In genomic region chr7:105458546-105458945, GRCm38 (mm10) we compare ENCODE assay signal across 30 mouse cellular contexts. TPM values are rescaled to one million over a fixed set of nuclear protein-coding genes. Genes with fewer than 3 reads are reported as not detected.
"Had no signal": no experiment of that assay in that cellular context is flagged by ENCODE, and none has a peak within 500 bp of the region (broad histone marks: within the 10 kb centered on the region; RNA-seq: fewer than 3 reads in every experiment).

No protein-coding gene starts in this region.

- DNase-seq: gastrocnemius, postnatal 14 days; gastrocnemius, postnatal 36 days; heart, adult 11 months; heart, adult 2 months; heart, postnatal 14 days; heart, postnatal 36 days; kidney, adult 11 months; kidney, adult 2 months; kidney, adult 9 months; kidney, postnatal 14 days; kidney, postnatal 36 days; layer of hippocampus, adult 9-11 months; layer of hippocampus, postnatal 36 days; left cerebral cortex, postnatal 4 days had no signal

- H3K4me3 ChIP-seq: heart, adult 2 months; heart, embryonic 13.5 days; heart, embryonic 15.5 days; hindbrain, embryonic 13.5 days; hindbrain, embryonic 15.5 days; kidney, embryonic 15.5 days; limb, embryonic 13.5 days; limb, embryonic 15.5 days; liver, embryonic 12.5 days had no signal

- H3K4me1 ChIP-seq: heart, embryonic 13.5 days; heart, embryonic 15.5 days; hindbrain, embryonic 13.5 days; hindbrain, embryonic 15.5 days; kidney, embryonic 15.5 days; limb, embryonic 13.5 days; limb, embryonic 15.5 days; liver, embryonic 12.5 days had no signal

- H3K27ac ChIP-seq: heart, adult 2 months; heart, embryonic 13.5 days; heart, embryonic 15.5 days; hindbrain, embryonic 13.5 days; hindbrain, embryonic 15.5 days; hindbrain, postnatal 0 days; kidney, embryonic 15.5 days; kidney, postnatal 0 days; limb, embryonic 13.5 days; limb, embryonic 15.5 days; liver, embryonic 12.5 days had no signal

RNA-seq across cellular contexts. Expression of gene Cckbr, which starts 33.0 kb away (rescaled TPM):
- polyA plus RNA-seq: heart, adult 2 months; heart, embryonic 15.5 days; heart, postnatal 0 days; large intestine, adult 2 months; limb, embryonic 11.5 days; limb, embryonic 15.5 days; liver, adult 2 months; liver, embryonic 12.5 days had no signal

RNA-seq across cellular contexts. Expression of gene Cnga4, which starts 54.2 kb away (rescaled TPM):
- polyA plus RNA-seq: heart, embryonic 11.5 days; heart, embryonic 13.5 days; heart, embryonic 15.5 days; heart, postnatal 0 days; intestine, embryonic 14.5 days; kidney, postnatal 0 days; limb, embryonic 11.5 days; limb, embryonic 13.5 days; liver, embryonic 12.5 days had no signal
